ENCODE assay signal across 8 mouse cellular contexts in the genomic region with DNA sequence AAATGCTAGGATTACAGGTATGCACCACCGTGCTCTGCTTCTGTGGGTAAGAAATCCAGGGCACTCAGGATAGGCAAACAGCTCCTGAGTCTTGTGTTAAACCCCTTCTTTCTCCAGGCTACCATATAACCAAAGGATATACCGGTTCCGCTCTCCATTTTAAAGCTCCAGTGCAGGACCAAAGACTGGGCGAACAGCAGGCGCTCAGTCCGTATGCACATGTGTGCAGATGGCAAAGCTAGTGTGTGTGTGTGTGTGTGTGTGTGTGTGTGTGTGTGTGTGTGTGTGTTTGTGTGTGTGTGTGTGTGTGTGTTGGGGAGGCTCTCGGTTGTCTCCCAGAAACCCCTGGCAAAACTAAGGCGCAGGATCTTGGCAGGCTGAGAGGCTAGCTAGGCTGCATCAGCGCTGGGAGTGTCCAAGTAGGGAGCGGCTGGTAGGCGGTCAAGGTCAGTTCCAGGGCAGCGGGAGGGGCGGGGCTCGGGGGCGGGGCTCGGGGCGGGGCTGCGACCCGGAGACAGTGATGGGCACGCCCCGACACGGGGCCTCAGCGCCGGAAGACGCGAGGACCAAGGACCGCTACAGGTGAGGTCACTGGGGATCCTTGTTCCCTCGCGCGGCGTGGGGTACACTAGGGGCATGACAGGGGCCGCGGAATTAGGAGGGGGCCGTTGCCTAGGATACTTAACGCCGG. TPM values are rescaled to one million over a fixed set of nuclear protein-coding genes. Genes with fewer than 3 reads are reported as not detected.
DNase-seq lines count a peak whose midpoint lies in the region; ATAC-seq and TF ChIP-seq lines count a peak whose summit lies in the region.

Gene Aifm2, plus strand, starts transcription at position 493 of the 691 bp plus-strand sequence.

- no peak within 1 kb of the TSS for H3K27ac ChIP-seq in forebrain, embryonic 11.5 days (ENCODE audit: low read depth, low read length)
- no peak within 1 kb of the TSS for H3K27ac ChIP-seq in limb, embryonic 12.5 days
- H3K27ac ChIP-seq in midbrain, embryonic 13.5 days = no peak within 1 kb of the TSS

- peak within 1 kb of the TSS; percentile 50 for H3K9ac ChIP-seq in forebrain, embryonic 11.5 days (ENCODE audit: low read length)
- peak within 1 kb of the TSS; percentile 56 for H3K9ac ChIP-seq in limb, embryonic 12.5 days (replicated peaks)
- H3K9ac ChIP-seq in midbrain, embryonic 13.5 days (replicated peaks) = peak within 1 kb of the TSS; percentile 62

- WGBS in forebrain, embryonic 11.5 days = 14% methylated on average over 35 of the region's 36 CpGs
- WGBS in limb, embryonic 12.5 days = 14% methylated on average over 35 of the region's 36 CpGs
- WGBS in midbrain, embryonic 13.5 days = 14% methylated on average over 32 of the region's 36 CpGs

- H3K9me3 ChIP-seq in G1E (replicated peaks) = no peaks in the 10 kb centered on the region
- H3K9me3 ChIP-seq in forebrain, embryonic 11.5 days (ENCODE audit: control insufficient read depth, low read length) = no peaks in the 10 kb centered on the region
- H3K9me3 ChIP-seq in limb, embryonic 12.5 days = no peaks in the 10 kb centered on the region
- no peaks in the 10 kb centered on the region for H3K9me3 ChIP-seq in midbrain, embryonic 13.5 days

- H3K4me2 ChIP-seq in forebrain, embryonic 11.5 days (ENCODE audit: low read depth, low read length, severe bottlenecking) = peak within 1 kb of the TSS; percentile 60
- peak within 1 kb of the TSS; percentile 89 for H3K4me2 ChIP-seq in limb, embryonic 12.5 days
- H3K4me2 ChIP-seq in midbrain, embryonic 13.5 days (replicated peaks) = peak within 1 kb of the TSS; percentile 87

- H3K27me3 ChIP-seq in G1E (ENCODE audit: insufficient read depth, low read length) = peaks cover 13% of the 10 kb centered on the region
- peaks cover 4% of the 10 kb centered on the region for H3K27me3 ChIP-seq in forebrain, embryonic 11.5 days (ENCODE audit: control insufficient read depth, insufficient read depth, low read length)
- no peaks in the 10 kb centered on the region for H3K27me3 ChIP-seq in limb, embryonic 12.5 days
- peaks cover 24% of the 10 kb centered on the region; the same call in 1 of the 2 replicates for H3K27me3 ChIP-seq in midbrain, embryonic 13.5 days
- no peaks in the 10 kb centered on the region for H3K27me3 ChIP-seq in splenic B cell, adult 2 months (ENCODE audit: control insufficient read depth, insufficient read depth, low read length, poor library complexity, severe bottlenecking)

- peak; percentile 81 for ATAC-seq in G1E (ENCODE audit: extremely low read depth, insufficient number of reproducible peaks, low FRiP score, poor library complexity, severe bottlenecking)
- peak; percentile 79 for ATAC-seq in forebrain, embryonic 11.5 days (replicated peaks; ENCODE audit: low FRiP score)
- ATAC-seq in limb, embryonic 12.5 days (ENCODE audit: insufficient number of reproducible peaks, insufficient read depth, low FRiP score, low TSS enrichment, low read depth) = peak; percentile 79; the same call in 1 of the 2 replicates
- ATAC-seq in midbrain, embryonic 13.5 days = peak; percentile 88

- no peaks in the 10 kb centered on the region for H3K36me3 ChIP-seq in G1E (replicated peaks)
- H3K36me3 ChIP-seq in forebrain, embryonic 11.5 days (ENCODE audit: control insufficient read depth, insufficient read depth, low read length) = no peaks in the 10 kb centered on the region
- no peaks in the 10 kb centered on the region for H3K36me3 ChIP-seq in limb, embryonic 12.5 days
- no peaks in the 10 kb centered on the region for H3K36me3 ChIP-seq in midbrain, embryonic 13.5 days
- no peaks in the 10 kb centered on the region for H3K36me3 ChIP-seq in splenic B cell, adult 2 months (ENCODE audit: control insufficient read depth, insufficient read depth, low read length, poor library complexity, severe bottlenecking)

- H3K4me3 ChIP-seq in G1E (ENCODE audit: low read depth, low read length) = peak within 1 kb of the TSS; percentile 73
- peak within 1 kb of the TSS; percentile 44 for H3K4me3 ChIP-seq in forebrain, embryonic 11.5 days (ENCODE audit: low read depth, low read length)
- H3K4me3 ChIP-seq in limb, embryonic 12.5 days (replicated peaks) = peak within 1 kb of the TSS; percentile 60
- H3K4me3 ChIP-seq in midbrain, embryonic 13.5 days (replicated peaks) = peak within 1 kb of the TSS; percentile 52

- peaks cover 10% of the 10 kb centered on the region for H3K4me1 ChIP-seq in G1E (ENCODE audit: insufficient read depth, low read depth, low read length)
- H3K4me1 ChIP-seq in forebrain, embryonic 11.5 days (replicated peaks; ENCODE audit: control insufficient read depth, insufficient read depth, low read length) = no peaks in the 10 kb centered on the region
- peaks cover 7% of the 10 kb centered on the region for H3K4me1 ChIP-seq in limb, embryonic 12.5 days (replicated peaks)
- H3K4me1 ChIP-seq in midbrain, embryonic 13.5 days (replicated peaks) = peaks cover 10% of the 10 kb centered on the region

- intact Hi-C loops in heart, postnatal 36 days (cut with DNase I) = no loop called here

- DNase-seq in G1E (ENCODE audit: low spot score) = peak; percentile 57
- peak; percentile 75 for DNase-seq in brain, adult 2 months (ENCODE audit: low read depth, low spot score)
- DNase-seq in forebrain, embryonic 11.5 days (ENCODE audit: low spot score) = peak; percentile 87
- DNase-seq in heart, postnatal 36 days = peak; percentile 60 to 71
- DNase-seq in splenic B cell, adult 2 months (ENCODE audit: low read depth, low spot score) = peak; percentile 34
- DNase-seq in left cerebral cortex, adult 11 months (ENCODE audit: low spot score) = no peak

- no peak for TF ChIP-seq CTCF in G1E (IDR thresholded peaks at IDR 0.05; ENCODE audit: low read depth, low read length)

RNA-seq across cellular contexts. Expression of gene Aifm2, which starts in this region (rescaled TPM):
- total RNA-seq in G1E (2014; fragmentation: Nextera tagmentation) (2.7 and 7.4 TPM in 2 replicates), G1E (2017) (6.9 and 7.3 TPM in 2 replicates)
- polyA plus RNA-seq in G1E (2012) = 3.2 and 4.1 TPM in 2 replicates
- polyA plus RNA-seq in forebrain, embryonic 11.5 days (2014; fragmentation: Nextera tagmentation; extraction: Ambion mirVana) = 5.9 and 6.2 TPM in 2 replicates
- total RNA-seq in heart, postnatal 36 days (2021) = 10 to 100 TPM; 30.5 to 32.9 TPM
- polyA plus RNA-seq in limb, embryonic 12.5 days (2016; fragmentation: Nextera tagmentation; extraction: Ambion mirVana) = 10.8 and 12.2 TPM in 2 replicates
- 4.9 and 6.5 TPM in 2 replicates for polyA plus RNA-seq in midbrain, embryonic 13.5 days (2015; fragmentation: Nextera tagmentation; extraction: Ambion mirVana)
